Mouse (Mus musculus) MEL (cell line): Measurements from ENCODE around the gene Tubg2.

Experiments
- CTCF ChIP-seq, 3 experiments: IDR thresholded peaks in 2 of 3; conservative IDR thresholded peaks in 1 of 3; 2 replicates each; pipeline ENCODE4 v1.5.1; 2011 to 2012; ENCODE audit warnings: low read length in 3 of 3, low read depth in 2 of 3, mild to moderate bottlenecking in 2 of 3, improper control_type of control experiment in 1 of 3, inconsistent platforms in 1 of 3, mixed read lengths in 1 of 3, moderate library complexity in 1 of 3; ENCODE audit not compliant: control insufficient read depth in 1 of 3, insufficient read depth in 1 of 3, poor library complexity in 1 of 3, severe bottlenecking in 1 of 3
- E2F4 ChIP-seq: IDR thresholded peaks from 2 replicates; pipeline ENCODE4 v1.6.1; 2011; ENCODE audit warnings: low read depth, low read length, improper control_type of control experiment, borderline replicate concordance
- GATA1 ChIP-seq: IDR thresholded peaks from 2 replicates; pipeline ENCODE4 v1.6.1; 2011; ENCODE audit warnings: low read depth, low read length, improper control_type of control experiment
- JUND ChIP-seq: IDR thresholded peaks from 2 replicates; pipeline ENCODE4 v1.6.1; 2011; ENCODE audit warnings: low read depth, mild to moderate bottlenecking, improper control_type of control experiment, low read length
- MAFK ChIP-seq: IDR thresholded peaks from 2 replicates; pipeline ENCODE4 v1.6.1; 2011; ENCODE audit warnings: low read depth, mild to moderate bottlenecking, low read length, improper control_type of control experiment, borderline replicate concordance
- MAX ChIP-seq: IDR thresholded peaks from 2 replicates; pipeline ENCODE4 v1.6.1; 2011; ENCODE audit warnings: low read length, improper control_type of control experiment
- POLR2A ChIP-seq, 2 experiments: IDR thresholded peaks; 2 replicates each; pipeline ENCODE4 v1.6.1; 2011 to 2012; ENCODE audit warnings: low read length in 2 of 2, mild to moderate bottlenecking in 2 of 2, control low read depth in 1 of 2, improper control_type of control experiment in 1 of 2, low read depth in 1 of 2, moderate library complexity in 1 of 2; ENCODE audit not compliant: control insufficient read depth in 1 of 2, insufficient read depth in 1 of 2, poor library complexity in 1 of 2
- SIN3A ChIP-seq: IDR thresholded peaks from 2 replicates; pipeline ENCODE4 v1.6.1; 2012; ENCODE audit warnings: low read length, improper control_type of control experiment, inconsistent platforms
- TAL1 ChIP-seq: IDR thresholded peaks from 2 replicates; pipeline ENCODE4 v1.6.1; 2012; ENCODE audit warnings: mild to moderate bottlenecking, inconsistent platforms, low read length, moderate library complexity, mixed read lengths
- TCF12 ChIP-seq: IDR thresholded peaks from 2 replicates; pipeline ENCODE4 v1.6.1; 2014; ENCODE audit warnings: low read depth, mild to moderate bottlenecking, inconsistent platforms, low read length, improper control_type of control experiment, moderate library complexity
- USF1 ChIP-seq: IDR thresholded peaks from 2 replicates; pipeline ENCODE4 v1.6.1; 2014; ENCODE audit warnings: low read depth, mild to moderate bottlenecking, inconsistent platforms, low read length, improper control_type of control experiment, moderate library complexity
- ZKSCAN1 ChIP-seq: IDR thresholded peaks from 2 replicates; pipeline ENCODE4 v1.6.1; 2012; ENCODE audit warnings: low read depth, mild to moderate bottlenecking, inconsistent platforms, low read length, improper control_type of control experiment, moderate library complexity

- TF ChIP-seq GATA1, result no peak
- TF ChIP-seq ZKSCAN1, result no peak
- no peak for TF ChIP-seq POLR2A (IDR thresholded peaks at IDR 0.05; ENCODE audit: control insufficient read depth in 1 of 2, insufficient read depth in 1 of 2, low read depth in 1 of 2, low read length in 2 of 2, poor library complexity in 1 of 2)
- TF ChIP-seq TCF12, result no peak
- no peak for TF ChIP-seq CTCF (IDR thresholded peaks at IDR 0.05 in 2 of 3, conservative IDR thresholded peaks at IDR 0.05 in 1 of 3; ENCODE audit: control insufficient read depth in 1 of 3, insufficient read depth in 1 of 3, low read depth in 2 of 3, low read length in 3 of 3, poor library complexity in 1 of 3, severe bottlenecking in 1 of 3)
- TF ChIP-seq JUND, result no peak
- no peak for TF ChIP-seq USF1
- TF ChIP-seq MAX, result no peak
- TF ChIP-seq TAL1, result no peak
- no peak for TF ChIP-seq SIN3A
- TF ChIP-seq E2F4, result no peak
- no peak for TF ChIP-seq MAFK
These were observed 39.4 kb downstream of the Tubg2 start for GRCm38 (mm10) chr11:101195101-101195500.
